Mouse (Mus musculus): ENCODE measurements at regions not wholly inside any gene's neighbourhood (a gene's known extent, or its start where the extent isn't known, plus 50 kb on each side); places are given as distances from the start of the nearest gene placed in this dataset.

- DNase-seq (ENCODE audit: low spot score in 2 of 2) = peak in 1 of 2 experiments; percentile 13
These were observed 1169.1 kb downstream of the Zfp704 start for GRCm38 (mm10) chr3:8440701-8441365.

Data from right cerebral cortex, adult 2 months (tissue).